Mouse (Mus musculus): Measurements from ENCODE around the gene Atp2a1.

GRCm38 (mm10) chr7:126440134-126440533 lies 22.8 kb downstream of the Atp2a1 start:
- no peak for TF ChIP-seq CTCF (IDR thresholded peaks at IDR 0.05; ENCODE audit: borderline replicate concordance, insufficient read depth, low read length)
- no peak for TF ChIP-seq POLR2A (IDR thresholded peaks at IDR 0.05; ENCODE audit: low read depth, low read length)
